Mouse (Mus musculus): ENCODE results near the gene Vopp1.

DNA sequence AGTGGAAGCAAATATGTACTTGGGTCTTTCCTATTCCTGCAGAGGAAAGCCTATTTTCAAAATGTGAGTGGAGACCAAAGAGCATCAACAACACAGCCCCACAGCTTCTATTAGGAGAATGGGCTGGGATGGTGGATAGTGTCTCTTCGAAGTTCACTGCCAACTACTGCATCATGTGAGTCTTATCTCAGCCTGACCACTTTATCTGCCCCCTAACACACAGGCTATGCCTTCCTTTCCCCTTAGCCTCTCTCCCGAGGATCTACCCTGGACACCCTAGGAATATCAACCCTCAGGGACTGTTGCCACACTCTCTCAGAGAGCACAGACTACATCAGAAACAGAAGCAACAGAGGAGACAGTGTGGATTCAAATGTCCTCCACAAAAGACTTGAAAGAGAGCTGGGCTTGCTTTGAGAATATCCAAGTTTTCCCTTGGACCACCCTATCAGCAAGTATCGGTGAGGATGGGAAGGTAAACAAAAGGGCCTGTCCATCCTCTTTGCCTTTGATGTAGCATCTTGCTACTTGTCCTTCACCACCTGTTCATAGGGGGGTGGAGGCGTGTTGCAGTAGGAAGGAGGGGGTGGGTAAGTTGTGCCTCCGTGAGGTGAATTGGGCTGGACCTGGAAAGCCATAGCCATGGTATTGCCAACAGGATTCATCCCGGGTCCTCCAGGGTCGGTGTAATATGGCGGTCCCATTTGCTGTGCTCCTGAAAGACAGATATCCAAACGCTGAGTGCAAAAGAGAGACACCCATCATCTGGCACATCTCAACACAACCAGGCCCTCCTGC, 70.8 kb downstream of the Vopp1 start:
- TF ChIP-seq CTCF (IDR thresholded peaks at IDR 0.05) (no peak), EP300 (IDR thresholded peaks at IDR 0.05; ENCODE audit: insufficient read depth, low read depth, low read length) (no peak), POLR2A (IDR thresholded peaks at IDR 0.05; ENCODE audit: insufficient read depth, low read depth, low read length) (no peak)

All from heart, adult 2 months (tissue).